Mouse (Mus musculus): ENCODE measurements around the gene Smim8.

The Smim8 gene

GRCm38 (mm10) chr4:34719421-34719820 is 58.8 kb downstream of the Smim8 start:
- no peak for DNase-seq (ENCODE audit: low spot score)

Measured in ovary, postnatal 10 days (tissue).